Mouse (Mus musculus) bone marrow macrophage, adult 2 months (primary cell): Measurements from ENCODE around the gene Fbxl19. TPM values are rescaled to one million over a fixed set of nuclear protein-coding genes. Genes with fewer than 3 reads are reported as not detected.

Experiments used
- H3K27ac ChIP-seq: 2 replicates; pipeline ENCODE4 v1.5.1; 2012; ENCODE audit warnings: low read depth, low read length; ENCODE audit not compliant: insufficient read depth
- H3K4me1 ChIP-seq: 2 replicates; pipeline ENCODE4 v1.6.1; 2012; ENCODE audit warnings: low read length; ENCODE audit not compliant: control insufficient read depth, insufficient read depth
- H3K4me3 ChIP-seq: 2 replicates; pipeline ENCODE4 v1.5.1; 2012; ENCODE audit warnings: mild to moderate bottlenecking, low read length, moderate library complexity; ENCODE audit not compliant: insufficient read depth
- CTCF ChIP-seq: IDR thresholded peaks from 2 replicates; pipeline ENCODE4 v1.5.1; 2012; ENCODE audit warnings: low read depth, mild to moderate bottlenecking, low read length, moderate library complexity
- POLR2A ChIP-seq: IDR thresholded peaks from 2 replicates; pipeline ENCODE4 v1.6.1; 2012; ENCODE audit warnings: mild to moderate bottlenecking, low read depth, low read length, borderline replicate concordance
- polyA plus RNA-seq: library from polyadenylated mRNA; stranded (reverse); fragments of >200 nt; gene quantifications from 2 replicates; pipeline ENCODE4 v1.2.4, GENCODE M21; 2012; ENCODE audit not compliant: missing spikeins, insufficient read depth, insufficient read length

Fbxl19 gene
- polyA plus RNA-seq, 1 experiment: 11.9 TPM

- Histone ChIP-seq H3K27ac (no peak overlapping the region), H3K4me1 (peaks cover 19% of the 10 kb centered on the region), H3K4me3 (no peak overlapping the region)
- TF ChIP-seq CTCF: no peak
- no peak for TF ChIP-seq POLR2A
Measured at GRCm38 (mm10) chr7:127768346-127768996, 24.1 kb downstream of the Fbxl19 start.

- Histone ChIP-seq H3K4me1 (peaks cover 15% of the 10 kb centered on the region), H3K4me3 (peak overlapping the region; percentile 99), H3K27ac (peak overlapping the region; percentile 84)
- TF ChIP-seq CTCF: no peak
- TF ChIP-seq POLR2A: no peak
Measured at GRCm38 (mm10) chr7:127768997-127769593, 24.8 kb downstream of the Fbxl19 start.

- Histone ChIP-seq H3K4me3 (peak within 1 kb of the TSS; percentile 99), H3K4me1 (peaks cover 17% of the 10 kb centered on the region), H3K27ac (peak within 1 kb of the TSS; percentile 87)
- TF ChIP-seq POLR2A (peak; percentile 30), CTCF (no peak)
Measured at GRCm38 (mm10) chr7:127769651-127770038, 25.3 kb downstream of the Fbxl19 start, which contains the start of gene Orai3. TSS of gene Orai3 (plus strand) at chr7:127769815.

GRCm38 (mm10) chr7:127770039-127770905 lies 25.9 kb downstream of the Fbxl19 start:
- no peak for TF ChIP-seq CTCF
- TF ChIP-seq POLR2A: no peak
- peak overlapping the region; percentile 99 for H3K4me3 ChIP-seq
- peak overlapping the region; percentile 87 for H3K27ac ChIP-seq
- H3K4me1 ChIP-seq: peaks cover 17% of the 10 kb centered on the region

GRCm38 (mm10) chr7:127771262-127771661 lies 26.9 kb downstream of the Fbxl19 start:
- TF ChIP-seq CTCF (no peak), POLR2A (no peak)
- peaks cover 17% of the 10 kb centered on the region for H3K4me1 ChIP-seq
- H3K4me3 ChIP-seq: peak overlapping the region; percentile 99
- H3K27ac ChIP-seq: peak overlapping the region; percentile 87

- no peak overlapping the region for H3K27ac ChIP-seq
- H3K4me3 ChIP-seq: no peak overlapping the region
- peaks cover 17% of the 10 kb centered on the region for H3K4me1 ChIP-seq
Measured at GRCm38 (mm10) chr7:127772080-127772479, 27.7 kb downstream of the Fbxl19 start.

GRCm38 (mm10) chr7:127772557-127772956 lies 28.2 kb downstream of the Fbxl19 start:
- no peak overlapping the region for H3K4me3 ChIP-seq
- no peak overlapping the region for H3K27ac ChIP-seq
- peaks cover 17% of the 10 kb centered on the region for H3K4me1 ChIP-seq
- TF ChIP-seq POLR2A (no peak), CTCF (no peak)

More at GRCm38 (mm10) chr7:127772080-127772479, 27.7 kb downstream of the Fbxl19 start:
- TF ChIP-seq CTCF (no peak), POLR2A (no peak)

- Histone ChIP-seq H3K4me1 (peaks cover 20% of the 10 kb centered on the region), H3K27ac (no peak overlapping the region), H3K4me3 (no peak overlapping the region)
- TF ChIP-seq POLR2A (no peak), CTCF (peak; percentile 51)
Measured at GRCm38 (mm10) chr7:127773664-127774384, 29.5 kb downstream of the Fbxl19 start.

GRCm38 (mm10) chr7:127775837-127776236 lies 31.5 kb downstream of the Fbxl19 start:
- Histone ChIP-seq H3K4me1 (peaks cover 18% of the 10 kb centered on the region), H3K27ac (peak overlapping the region; percentile 98), H3K4me3 (peak overlapping the region; percentile 90)
